Mouse (Mus musculus) embryonic facial prominence, embryonic 11.5 days (tissue): Measurements from ENCODE around the gene Slit3. TPM values are rescaled to one million over a fixed set of nuclear protein-coding genes. Genes with fewer than 3 reads are reported as not detected.

ENCODE experiments used
- ATAC-seq: fragments of 200-750 bp; cut with Nextera tagmentation; replicated peaks from 2 replicates; pipeline ENCODE4 v1.8.0; 2017; ENCODE audit warnings: low read depth; ENCODE audit not compliant: insufficient number of reproducible peaks, low FRiP score, low TSS enrichment
- DNase-seq: peaks from one replicate; pipeline ENCODE4 v3.0.0-alpha.2; 2015; ENCODE audit warnings: low spot score
- H3K27ac ChIP-seq: fragments of 300-500 bp; sonication (generic); replicated peaks from 2 replicates; pipeline ENCODE4 v1.5.1; 2014; ENCODE audit warnings: mild to moderate bottlenecking, low read depth, low read length, control low read depth
- H3K27me3 ChIP-seq: fragments of 300-500 bp; sonication (generic); 2 replicates; pipeline ENCODE4 v1.6.1; 2014; ENCODE audit warnings: mild to moderate bottlenecking, low read length, moderate library complexity, mixed read lengths; ENCODE audit not compliant: control insufficient read depth, insufficient read depth
- H3K36me3 ChIP-seq: fragments of 300-500 bp; sonication (generic); replicated peaks from 2 replicates; pipeline ENCODE4 v1.6.1; 2014; ENCODE audit warnings: low read depth, mild to moderate bottlenecking, low read length, moderate library complexity, mixed read lengths; ENCODE audit not compliant: control insufficient read depth, insufficient read depth
- H3K4me1 ChIP-seq: fragments of 300-500 bp; sonication (generic); 2 replicates; pipeline ENCODE4 v1.6.1; 2014; ENCODE audit warnings: low read length, mixed read lengths; ENCODE audit not compliant: control insufficient read depth, insufficient read depth
- H3K4me2 ChIP-seq: fragments of 300-500 bp; sonication (generic); 2 replicates; pipeline ENCODE4 v1.6.1; 2014; ENCODE audit warnings: low read depth, mild to moderate bottlenecking, control low read depth, low read length, moderate library complexity
- H3K4me3 ChIP-seq: fragments of 300-500 bp; sonication (generic); 2 replicates; pipeline ENCODE4 v1.5.1; 2014; ENCODE audit warnings: low read depth, low read length, control low read depth
- H3K9ac ChIP-seq: fragments of 300-500 bp; sonication (generic); replicated peaks from 2 replicates; pipeline ENCODE4 v1.6.1; 2014; ENCODE audit warnings: mild to moderate bottlenecking, control low read depth, low read length
- H3K9me3 ChIP-seq: fragments of 300-500 bp; sonication (generic); replicated peaks from 2 replicates; pipeline ENCODE4 v1.6.1; 2016; ENCODE audit warnings: mild to moderate bottlenecking, low read length, inconsistent platforms, mixed read lengths; ENCODE audit not compliant: control insufficient read depth
- WGBS: fragments of 180-500 bp; shearing (Covaris S2); extraction: QIAGEN DNeasy Blood & Tissue Kit; methylation state at CpG from one replicate; pipeline ENCODE4 v1.1.7; 2014; 5-methylcytosine and 5-hydroxymethylcytosine counted together
- polyA plus RNA-seq: library from polyadenylated mRNA; unstranded; fragments of >200 nt; fragmentation: Nextera tagmentation; extraction: Ambion mirVana; gene quantifications from 2 replicates; pipeline ENCODE4 v1.2.1, GENCODE M21; 2014

The Slit3 gene
- polyA plus RNA-seq, 1 experiment from 2014 or later: 10.5 TPM

- Histone ChIP-seq H3K4me1 (no peaks in the 10 kb centered on the region), H3K4me3 (no peak overlapping the region), H3K9me3 (no peaks in the 10 kb centered on the region), H3K27ac (no peak overlapping the region), H3K27me3 (no peaks in the 10 kb centered on the region), H3K36me3 (no peaks in the 10 kb centered on the region), H3K4me2 (no peak overlapping the region), H3K9ac (no peak overlapping the region)
- ATAC-seq (no peak), DNase-seq (no peak)
- 72% methylated on average over 3 of the region's 3 CpGs for WGBS
These were observed 289.4 kb downstream of the Slit3 start for GRCm38 (mm10) chr11:35410431-35410830.

- no peaks in the 10 kb centered on the region for H3K36me3 ChIP-seq
- ATAC-seq (no peak), DNase-seq (peak; percentile 21)
- 0 out of 2 replicates have a peak overlapping the region, but pooled peaks have one; percentile 10 for H3K27ac ChIP-seq
- H3K9me3 ChIP-seq: no peaks in the 10 kb centered on the region
- WGBS: 52% methylated on average over 9 of the region's 9 CpGs
- H3K4me3 ChIP-seq: no peak overlapping the region
- no peaks in the 10 kb centered on the region for H3K27me3 ChIP-seq
- no peak overlapping the region for H3K4me2 ChIP-seq
- H3K4me1 ChIP-seq: peaks cover 5% of the 10 kb centered on the region; the same call in 1 of the 2 replicates
- H3K9ac ChIP-seq: no peak overlapping the region
These were observed 294.9 kb downstream of the Slit3 start for GRCm38 (mm10) chr11:35415768-35416401.

- no peaks in the 10 kb centered on the region for H3K27me3 ChIP-seq
- H3K4me2 ChIP-seq: no peak overlapping the region
- H3K4me1 ChIP-seq: peaks cover 5% of the 10 kb centered on the region; the same call in 1 of the 2 replicates
- H3K4me3 ChIP-seq: no peak overlapping the region
- H3K9ac ChIP-seq: no peak overlapping the region
- no peaks in the 10 kb centered on the region for H3K9me3 ChIP-seq
- 0 out of 2 replicates have a peak overlapping the region, but pooled peaks have one; percentile 10 for H3K27ac ChIP-seq
- no peaks in the 10 kb centered on the region for H3K36me3 ChIP-seq
- ATAC-seq: 0 out of 2 replicates have a peak, but pooled peaks have one; percentile 12
- WGBS: 51% methylated on average over 14 of the region's 14 CpGs
- DNase-seq: peak; percentile 40
These were observed 295.5 kb downstream of the Slit3 start for GRCm38 (mm10) chr11:35416402-35417093.

- Histone ChIP-seq H3K9me3 (no peaks in the 10 kb centered on the region), H3K4me1 (peaks cover 5% of the 10 kb centered on the region; the same call in 1 of the 2 replicates), H3K27me3 (no peaks in the 10 kb centered on the region), H3K27ac (no peak overlapping the region), H3K4me2 (no peak overlapping the region), H3K4me3 (no peak overlapping the region), H3K9ac (no peak overlapping the region), H3K36me3 (no peaks in the 10 kb centered on the region)
- peak; percentile 75 for DNase-seq
- no peak for ATAC-seq
- WGBS: 31% methylated on average over 13 of the region's 13 CpGs
These were observed 297.0 kb downstream of the Slit3 start for GRCm38 (mm10) chr11:35417911-35418552.

GRCm38 (mm10) chr11:35419013-35419412, 298.0 kb downstream of the Slit3 start:
- WGBS: 85% methylated on average over 5 of the region's 5 CpGs
- H3K4me2 ChIP-seq: no peak overlapping the region
- no peaks in the 10 kb centered on the region for H3K36me3 ChIP-seq
- H3K9me3 ChIP-seq: no peaks in the 10 kb centered on the region
- H3K4me3 ChIP-seq: no peak overlapping the region
- H3K4me1 ChIP-seq: peaks cover 5% of the 10 kb centered on the region; the same call in 1 of the 2 replicates
- no peaks in the 10 kb centered on the region for H3K27me3 ChIP-seq
- no peak overlapping the region for H3K27ac ChIP-seq
- DNase-seq: no peak
- ATAC-seq: no peak
- H3K9ac ChIP-seq: no peak overlapping the region

- no peak overlapping the region for H3K4me2 ChIP-seq
- 60% methylated on average over 4 of the region's 4 CpGs for WGBS
These were observed 300.7 kb downstream of the Slit3 start for GRCm38 (mm10) chr11:35421728-35422127.

GRCm38 (mm10) chr11:35428036-35428435, 307.0 kb downstream of the Slit3 start:
- Histone ChIP-seq H3K9me3 (no peaks in the 10 kb centered on the region), H3K27ac (no peak overlapping the region), H3K36me3 (no peaks in the 10 kb centered on the region), H3K4me2 (no peak overlapping the region), H3K9ac (no peak overlapping the region), H3K4me3 (no peak overlapping the region), H3K4me1 (no peaks in the 10 kb centered on the region), H3K27me3 (no peaks in the 10 kb centered on the region)
- no peak for ATAC-seq
- no peak for DNase-seq
- WGBS: 57% methylated on average over 7 of the region's 7 CpGs

More at GRCm38 (mm10) chr11:35421728-35422127, 300.7 kb downstream of the Slit3 start:
- Histone ChIP-seq H3K36me3 (no peaks in the 10 kb centered on the region), H3K4me1 (no peaks in the 10 kb centered on the region), H3K9me3 (no peaks in the 10 kb centered on the region), H3K27me3 (no peaks in the 10 kb centered on the region), H3K4me3 (no peak overlapping the region), H3K27ac (no peak overlapping the region), H3K9ac (no peak overlapping the region)
- ATAC-seq: no peak
- DNase-seq: no peak

- ATAC-seq (no peak), DNase-seq (no peak)
- no peaks in the 10 kb centered on the region for H3K36me3 ChIP-seq
- no peak overlapping the region for H3K4me2 ChIP-seq
- no peak overlapping the region for H3K9ac ChIP-seq
- H3K27ac ChIP-seq: no peak overlapping the region
- H3K4me3 ChIP-seq: no peak overlapping the region
- H3K9me3 ChIP-seq: no peaks in the 10 kb centered on the region
- WGBS: 80% methylated on average over 8 of the region's 8 CpGs
- no peaks in the 10 kb centered on the region for H3K4me1 ChIP-seq
- no peaks in the 10 kb centered on the region for H3K27me3 ChIP-seq
These were observed 310.1 kb downstream of the Slit3 start for GRCm38 (mm10) chr11:35431130-35431529.
